Mouse (Mus musculus) liver, postnatal 0 days (tissue): ENCODE measurements around the gene Prdm12.

ENCODE experiments used
- CTCF ChIP-seq: sonication (generic); IDR thresholded peaks from 2 replicates; pipeline ENCODE4 v1.5.1; 2016; ENCODE audit warnings: antibody characterized with exemption, low read depth
- EP300 ChIP-seq: IDR thresholded peaks from 2 replicates; pipeline ENCODE4 v1.6.1; 2016; ENCODE audit warnings: antibody characterized with exemption, low read depth, mild to moderate bottlenecking

DNA sequence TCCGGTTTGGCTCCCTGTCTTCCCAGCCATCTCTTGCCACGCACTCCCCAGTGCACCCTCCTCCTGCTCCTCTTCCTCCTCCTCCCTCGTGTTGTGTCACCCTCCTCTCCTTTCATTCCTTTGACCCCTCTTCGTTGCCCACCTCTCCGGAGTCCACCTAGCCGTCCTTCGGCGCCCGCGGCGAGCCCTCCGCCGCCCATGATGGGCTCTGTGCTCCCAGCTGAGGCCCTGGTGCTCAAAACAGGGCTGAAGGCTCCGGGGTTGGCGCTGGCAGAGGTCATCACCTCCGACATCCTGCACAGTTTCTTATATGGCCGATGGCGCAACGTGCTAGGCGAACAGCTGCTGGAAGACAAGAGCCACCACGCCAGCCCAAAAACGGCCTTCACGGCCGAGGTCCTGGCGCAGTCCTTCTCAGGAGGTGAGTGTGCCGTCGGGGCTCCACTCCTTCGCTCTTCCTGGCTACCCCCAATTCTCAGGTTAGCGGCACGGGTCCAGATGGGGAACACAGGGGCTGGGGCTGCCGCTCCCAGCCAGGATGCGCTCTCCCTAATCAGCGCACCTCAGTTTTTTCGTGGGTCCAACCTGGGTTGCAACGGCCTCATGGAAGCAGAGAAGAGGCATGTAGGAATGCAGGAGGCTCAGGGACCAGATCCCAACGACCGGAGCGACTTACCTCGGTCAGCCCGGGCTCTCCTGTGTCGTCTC lies at the start of gene Prdm12:
- TF ChIP-seq EP300 (no peak), CTCF (no peak)
